Mouse (Mus musculus) heart, adult 9 months (tissue): ENCODE measurements at regions not wholly inside any gene's neighbourhood (a gene's known extent, or its start where the extent isn't known, plus 50 kb on each side); places are given as distances from the start of the nearest gene placed in this dataset.

Source experiments
- DNase-seq, 2 experiments: peaks; one replicate each; pipeline ENCODE4 v3.0.0; 2022; ENCODE audit warnings: low spot score in 2 of 2

DNA sequence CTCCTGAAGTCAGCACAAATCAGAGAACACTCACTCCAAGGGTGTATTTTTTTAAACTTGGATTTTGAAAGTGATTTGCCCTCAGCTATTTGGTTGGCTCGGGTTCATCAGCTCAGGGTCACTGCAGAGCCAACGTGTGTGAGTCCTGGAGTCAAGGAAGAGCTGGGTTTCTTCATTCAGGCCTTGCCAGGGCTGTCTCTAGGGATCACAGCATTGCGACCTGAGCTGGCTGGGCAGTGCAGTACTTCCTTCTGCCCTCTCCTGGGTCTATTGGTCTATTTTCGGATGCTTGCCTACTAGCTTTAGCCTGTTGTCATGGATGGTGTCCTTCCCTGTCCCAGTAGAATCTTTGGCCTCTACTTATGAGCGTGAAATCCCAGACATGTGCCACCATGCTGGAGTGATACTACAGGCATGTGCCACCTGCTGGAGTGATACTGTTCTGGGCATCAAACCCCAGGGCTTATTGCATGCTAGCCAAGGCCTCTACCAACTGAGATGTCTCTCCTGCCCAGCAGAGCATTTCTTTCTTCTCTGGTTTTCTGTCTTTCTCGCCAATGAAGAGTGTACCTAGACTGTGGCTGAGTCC is 211.7 kb upstream of the Rbfox1 start:
- no peak for DNase-seq

DNA sequence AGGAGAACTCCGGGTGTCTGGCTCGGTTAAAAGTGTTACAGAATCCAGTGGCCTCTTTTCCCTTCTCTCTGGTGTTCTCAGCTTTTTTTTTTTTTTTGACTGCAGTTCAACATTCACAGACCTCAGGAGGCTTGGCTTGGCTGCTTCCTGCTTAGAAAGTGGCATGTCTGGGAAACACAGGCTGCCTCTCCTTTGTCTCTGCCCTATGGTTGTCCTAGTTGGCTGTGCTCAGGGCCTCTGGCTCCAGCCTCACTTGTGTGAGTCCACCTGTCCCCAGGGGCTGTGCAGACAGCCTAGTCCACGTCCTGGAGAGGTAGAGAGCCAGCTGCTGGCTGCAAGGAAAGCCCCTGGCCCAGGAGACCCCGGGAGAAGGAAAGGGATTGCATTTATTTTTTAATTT is 212.3 kb upstream of the Rbfox1 start:
- no peak for DNase-seq

DNA sequence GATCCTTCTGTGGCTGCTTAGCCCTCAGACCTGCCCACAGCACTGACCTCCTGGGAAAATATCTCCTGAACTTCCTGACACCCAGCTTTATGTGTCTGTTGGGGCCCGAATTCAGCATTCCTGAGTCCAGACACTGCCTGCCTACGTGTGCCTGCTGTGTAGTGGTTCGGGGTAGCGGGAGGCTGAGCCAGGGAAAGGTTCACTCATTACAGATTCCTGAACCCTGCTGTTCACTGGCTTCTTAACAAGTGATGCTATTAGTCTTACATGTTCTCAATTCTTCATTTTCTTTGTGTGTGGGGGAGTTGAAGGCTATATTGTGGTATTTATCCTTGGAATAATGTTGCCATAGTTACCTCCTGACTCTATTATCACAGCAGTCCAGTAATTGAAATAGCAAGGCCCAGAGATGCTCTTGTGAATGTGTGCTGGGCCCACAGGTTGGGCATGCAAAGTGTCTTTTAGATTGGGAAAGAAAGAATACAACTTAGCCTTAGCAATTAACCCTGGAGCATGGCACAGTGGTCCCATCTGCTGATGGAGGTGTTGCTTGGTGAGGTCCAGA is 216.7 kb upstream of the Rbfox1 start:
- DNase-seq, result no peak

DNA sequence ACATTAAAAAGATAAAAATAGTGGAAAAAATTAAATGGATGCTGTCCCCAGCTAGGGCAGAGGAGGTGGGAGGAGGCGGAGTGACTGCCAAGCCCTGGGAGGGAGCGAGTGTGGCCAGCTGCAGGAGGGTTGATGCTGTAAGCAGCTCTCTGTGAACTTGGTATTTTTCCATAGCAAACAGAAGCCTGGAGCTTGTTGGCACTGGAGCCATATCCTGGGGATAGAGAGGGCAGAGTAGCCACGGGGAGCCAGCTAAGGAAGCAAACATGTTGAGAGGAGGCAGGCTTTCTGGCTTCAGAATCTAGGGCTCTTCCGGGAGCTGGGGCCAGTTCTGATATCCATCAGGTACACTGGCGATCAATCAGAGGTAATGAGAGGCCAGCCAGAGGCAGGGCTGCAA is 223.2 kb upstream of the Rbfox1 start:
- DNase-seq, result no peak

DNA sequence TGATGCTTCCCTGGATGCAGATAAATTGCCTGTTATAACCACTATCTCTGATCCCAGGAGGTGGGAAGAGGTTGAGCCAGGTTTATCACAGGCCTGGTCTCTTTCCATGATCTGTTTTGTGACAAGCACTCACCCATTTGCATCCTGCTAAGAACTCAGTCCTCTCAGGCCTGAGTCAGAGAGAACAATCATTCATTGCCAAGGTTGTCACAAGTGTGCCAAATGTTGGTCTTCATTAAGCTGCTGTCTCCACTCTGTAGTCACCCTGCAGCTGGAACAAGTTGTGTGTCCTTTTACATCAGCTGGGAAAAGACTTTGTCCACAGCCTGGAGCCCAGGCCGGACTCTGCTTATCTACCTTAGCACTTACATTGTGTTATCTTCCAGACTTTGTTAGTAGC is 233.6 kb upstream of the Rbfox1 start:
- DNase-seq, result no peak

DNA sequence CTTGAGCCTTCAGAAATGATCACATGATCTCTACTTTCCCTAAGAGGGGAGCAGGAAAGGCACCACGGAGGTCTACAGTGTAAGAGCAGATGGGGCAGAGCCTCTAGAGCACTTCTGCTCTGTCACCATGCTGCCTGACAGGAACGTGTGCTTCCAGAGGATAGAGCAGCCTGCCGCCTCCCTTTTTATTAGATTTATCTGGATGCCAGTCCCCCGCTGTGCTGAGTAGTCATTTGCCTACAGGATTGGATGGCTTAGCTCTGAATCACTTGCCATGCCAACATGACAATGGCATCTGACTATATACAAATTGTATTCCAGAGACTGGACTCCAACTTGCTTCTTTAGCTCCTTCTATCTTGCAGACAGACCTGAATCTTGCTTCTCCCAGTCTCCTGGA is 234.2 kb upstream of the Rbfox1 start:
- DNase-seq, result no peak

DNA sequence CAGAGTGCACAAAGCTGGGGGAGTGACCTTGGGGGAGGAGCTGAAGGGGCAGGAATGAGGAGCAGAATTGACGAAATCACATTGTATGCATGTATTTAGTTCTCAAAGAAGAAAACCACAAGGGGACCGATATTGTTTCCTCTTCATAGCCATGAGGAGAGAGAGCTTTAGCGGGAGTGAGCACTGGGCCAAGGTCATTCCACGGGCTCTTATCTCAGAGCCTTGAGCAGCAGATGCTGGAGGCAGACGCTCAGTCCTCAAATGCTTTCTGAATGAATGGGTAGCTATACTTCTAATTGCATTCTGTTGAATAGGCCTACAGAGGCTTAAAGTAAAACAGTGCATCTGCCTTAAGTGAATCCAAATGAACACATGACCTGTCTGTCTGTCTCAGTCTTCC is 245.2 kb upstream of the Rbfox1 start:
- DNase-seq, result no peak

DNA sequence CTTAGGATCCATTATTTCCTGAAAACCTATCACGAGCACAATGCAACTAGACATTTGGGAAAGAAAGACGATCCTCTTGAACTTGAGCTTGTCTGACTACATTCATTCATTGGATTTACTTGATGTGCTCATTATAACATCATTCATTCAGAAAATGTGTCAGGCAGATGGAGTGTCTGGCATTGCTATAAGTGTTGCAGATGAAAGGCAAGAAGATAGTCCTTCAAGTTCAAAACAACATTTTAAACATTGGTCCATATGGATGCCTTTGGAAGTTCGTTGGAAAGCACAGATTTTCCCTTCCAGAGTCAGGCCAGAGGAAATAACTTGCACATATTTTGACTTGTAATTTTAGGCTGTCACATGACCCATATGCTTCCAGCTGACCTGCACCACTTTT is 255.2 kb upstream of the Rbfox1 start:
- DNase-seq, result no peak

DNA sequence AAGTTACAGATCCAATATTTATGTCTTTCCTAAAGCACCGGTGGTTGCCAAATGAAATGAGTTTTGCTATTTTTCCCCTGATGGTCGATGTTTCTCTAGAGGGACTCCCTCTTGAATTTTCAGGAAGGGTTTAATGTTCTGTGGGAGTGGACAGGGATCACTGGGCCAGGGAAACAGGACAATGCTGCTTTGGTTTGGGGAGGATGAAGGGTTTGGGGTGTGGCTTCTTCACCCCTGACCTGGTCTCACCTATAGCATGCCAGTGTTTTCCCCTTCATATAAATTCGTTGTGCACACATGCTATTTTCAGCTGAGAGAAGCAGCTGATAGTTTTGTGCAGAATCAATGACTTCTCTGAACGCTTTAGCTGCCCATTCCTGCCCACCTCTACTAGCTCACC is 257.2 kb upstream of the Rbfox1 start:
- no peak for DNase-seq

DNA sequence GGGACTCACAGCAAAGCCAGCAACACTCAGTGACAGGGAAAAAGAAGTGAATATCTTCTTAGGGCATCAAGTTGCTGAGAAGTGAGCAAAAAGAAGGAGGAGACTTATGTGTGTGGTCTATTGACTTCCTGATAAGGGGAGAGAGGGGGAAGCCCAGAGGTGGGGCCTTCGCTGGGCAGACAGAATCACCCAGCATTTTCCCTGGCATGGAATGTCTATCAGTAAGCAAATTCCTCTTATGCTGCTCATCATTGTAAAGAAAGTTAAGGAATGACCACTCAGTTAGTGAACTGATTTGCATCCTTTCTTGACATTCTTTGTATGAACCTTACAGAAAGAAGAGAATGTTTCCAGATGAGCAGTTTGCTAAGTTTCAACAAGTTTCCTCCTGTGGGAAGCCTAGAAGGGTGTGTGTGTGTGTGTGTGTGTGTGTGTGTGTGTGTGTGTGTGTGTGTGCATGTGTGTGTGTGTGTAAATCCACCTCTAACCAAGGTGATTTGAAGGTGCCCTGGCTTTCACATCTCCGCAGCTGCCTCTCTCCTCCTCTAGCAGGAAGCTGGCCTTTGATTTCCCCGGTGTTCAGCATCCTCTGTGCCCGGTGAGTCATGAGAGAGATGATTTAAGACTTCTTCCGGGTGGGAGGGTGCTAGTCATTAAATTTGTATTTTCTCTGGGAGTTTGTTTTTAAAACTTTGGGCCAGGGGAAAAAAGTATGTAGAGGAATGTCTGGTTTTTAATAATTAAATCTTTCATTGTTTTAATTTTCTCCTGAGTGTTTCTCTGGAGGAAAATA is 257.8 kb upstream of the Rbfox1 start:
- DNase-seq, result no peak

DNA sequence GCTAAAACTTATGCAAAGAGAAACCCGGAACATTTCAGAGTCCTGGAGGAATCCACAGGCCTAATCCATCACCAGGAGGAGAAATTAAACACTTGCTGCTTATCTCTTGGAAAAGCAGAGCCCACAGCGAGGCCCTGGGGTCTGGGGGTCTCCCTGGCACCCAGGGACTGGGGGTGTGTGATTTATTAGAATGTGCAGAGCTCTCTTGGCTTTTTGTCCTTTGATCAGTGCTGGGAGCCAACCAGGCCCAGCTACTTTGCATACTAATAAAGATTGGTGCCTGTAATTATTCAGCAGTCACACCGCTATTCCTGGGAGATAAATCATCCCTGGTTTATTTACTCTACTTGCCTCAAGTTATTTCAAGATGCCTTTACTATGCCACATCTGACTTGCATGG is 260.0 kb upstream of the Rbfox1 start:
- no peak for DNase-seq

DNA sequence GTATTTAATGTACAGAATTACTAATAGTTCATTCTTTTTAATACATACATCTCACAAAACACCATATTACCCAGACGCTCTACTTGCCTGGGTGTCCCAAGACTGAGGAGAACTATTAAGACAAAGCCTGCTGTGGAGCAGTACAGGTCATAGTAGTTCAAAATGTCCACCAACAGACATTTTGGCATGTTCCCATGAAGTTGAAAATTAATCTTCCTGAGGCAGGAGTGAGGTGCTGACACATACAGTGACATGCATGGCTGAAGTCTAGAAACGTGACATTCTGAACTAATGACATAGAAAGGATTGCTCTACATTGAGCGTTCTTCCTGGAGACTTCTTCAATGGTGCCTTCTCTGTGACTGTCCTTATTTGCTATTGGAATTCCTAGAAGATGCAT is 264.6 kb upstream of the Rbfox1 start:
- DNase-seq, result no peak

DNA sequence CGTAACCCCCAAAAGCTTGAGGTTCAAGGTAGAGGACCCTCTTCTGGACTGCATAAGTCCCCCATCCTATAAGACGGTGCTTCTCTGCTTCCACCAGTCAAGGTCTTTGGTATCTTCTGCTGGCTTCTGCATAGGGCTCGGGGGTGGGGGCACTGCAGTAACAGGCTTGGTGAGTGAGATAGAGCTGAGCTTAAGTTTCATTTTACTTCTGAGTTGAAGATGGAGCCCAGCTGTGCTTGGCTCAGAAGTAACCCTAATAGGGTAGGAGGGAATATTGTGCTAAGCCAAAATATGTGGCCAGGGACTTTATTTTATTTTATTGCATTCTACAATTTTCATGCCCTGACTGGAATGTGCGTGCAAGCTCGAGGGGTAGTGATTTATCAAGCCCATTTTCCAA is 268.8 kb upstream of the Rbfox1 start:
- DNase-seq, result no peak

DNA sequence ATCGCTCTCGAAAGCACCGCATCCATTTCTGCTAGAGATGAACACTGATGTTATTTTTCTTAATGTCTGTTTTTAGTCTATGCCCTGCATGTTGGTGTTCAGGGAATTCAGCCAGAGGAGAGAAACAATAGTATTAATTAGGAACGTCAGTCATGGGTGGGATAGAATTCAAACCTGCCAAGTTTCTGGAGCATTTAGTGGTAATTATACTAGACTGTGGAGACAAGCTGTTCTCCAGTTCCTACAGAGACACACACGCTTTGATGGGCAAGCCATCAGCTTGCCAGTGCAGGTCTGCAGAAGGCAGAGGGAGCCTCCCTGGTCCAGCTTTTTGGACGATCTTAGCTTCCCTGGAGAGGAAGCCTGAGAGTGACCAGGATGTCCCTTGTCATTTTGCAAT is 289.8 kb upstream of the Rbfox1 start:
- no peak for DNase-seq

DNA sequence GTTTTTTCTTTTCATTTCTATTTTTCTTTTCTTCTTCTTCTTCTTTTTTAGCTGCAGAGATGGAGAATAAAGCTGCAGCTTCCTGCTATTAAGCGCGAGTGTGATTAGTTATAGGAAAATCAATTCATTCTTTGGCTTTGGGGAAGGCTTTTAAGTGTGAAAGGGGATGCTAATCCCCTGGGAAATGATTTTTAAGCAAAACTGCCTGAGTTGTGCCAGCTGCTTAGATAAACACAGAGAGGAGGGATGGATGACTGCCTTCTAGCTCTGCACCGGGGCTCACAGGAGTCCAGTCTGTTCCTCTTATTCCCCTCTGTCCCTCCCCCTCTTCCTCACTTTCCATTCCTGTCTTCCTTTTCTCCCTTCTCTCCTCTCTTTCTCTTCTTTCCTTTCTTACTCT is 306.8 kb upstream of the Rbfox1 start:
- no peak for DNase-seq

DNA sequence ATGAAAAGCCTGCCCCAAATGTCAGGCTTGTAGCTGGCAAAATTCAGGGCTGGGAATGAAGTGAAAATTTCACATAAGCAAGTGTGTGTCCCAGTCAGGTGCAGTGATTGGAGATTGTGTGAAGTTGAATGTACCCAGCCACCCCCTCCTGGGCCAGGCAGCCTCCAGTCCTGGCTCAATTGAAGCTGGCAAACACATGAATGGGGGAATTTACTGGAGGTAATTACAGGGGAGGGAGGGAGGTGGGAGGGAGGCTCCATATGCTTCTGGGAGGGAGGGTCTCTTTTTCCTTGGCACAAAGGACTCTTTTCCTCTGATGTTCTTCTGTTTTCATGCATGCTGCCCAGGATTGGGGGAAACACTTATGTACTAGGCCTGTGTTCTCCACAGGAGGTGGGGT is 312.4 kb upstream of the Rbfox1 start:
- DNase-seq, result no peak

DNA sequence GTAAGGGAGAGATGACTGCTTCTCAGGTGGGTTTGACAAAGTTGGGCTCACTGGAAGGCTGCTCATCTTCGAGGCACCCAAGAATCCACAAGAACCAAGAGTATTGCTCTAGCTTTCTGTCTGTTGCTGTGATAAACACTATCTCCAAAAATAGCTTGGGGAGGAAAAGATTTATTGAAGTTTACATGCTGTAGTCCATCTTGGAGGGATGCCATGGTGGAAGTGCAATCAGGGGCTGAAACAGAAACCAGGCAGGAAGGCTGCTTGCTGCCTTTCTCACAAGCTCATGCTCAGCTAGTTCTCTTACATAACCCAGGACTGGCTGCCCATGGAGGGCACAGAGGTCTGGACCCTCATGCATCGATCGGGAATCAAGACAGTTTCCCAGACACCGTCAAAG is 314.5 kb upstream of the Rbfox1 start:
- DNase-seq, result no peak

DNA sequence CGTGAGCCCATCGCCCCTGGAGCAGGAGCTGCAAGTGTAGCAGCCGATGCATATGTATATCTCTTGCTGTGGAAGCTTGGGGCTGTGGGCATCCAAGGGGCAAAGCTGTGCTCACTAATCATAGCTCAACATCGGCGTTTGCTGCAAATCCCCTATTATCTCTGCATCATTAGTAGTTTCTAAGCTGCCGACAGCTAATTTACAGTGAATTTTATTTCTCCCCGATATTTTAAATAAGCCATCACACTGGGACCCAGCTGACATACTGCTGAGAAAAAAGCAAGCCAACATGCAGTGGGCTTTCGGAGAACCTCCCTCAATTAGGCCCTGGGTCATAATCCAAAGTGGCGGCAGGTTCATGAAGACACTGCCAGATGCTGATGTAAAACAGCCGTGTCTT is 313.3 kb upstream of the Eef2kmt start:
- no peak for DNase-seq

DNA sequence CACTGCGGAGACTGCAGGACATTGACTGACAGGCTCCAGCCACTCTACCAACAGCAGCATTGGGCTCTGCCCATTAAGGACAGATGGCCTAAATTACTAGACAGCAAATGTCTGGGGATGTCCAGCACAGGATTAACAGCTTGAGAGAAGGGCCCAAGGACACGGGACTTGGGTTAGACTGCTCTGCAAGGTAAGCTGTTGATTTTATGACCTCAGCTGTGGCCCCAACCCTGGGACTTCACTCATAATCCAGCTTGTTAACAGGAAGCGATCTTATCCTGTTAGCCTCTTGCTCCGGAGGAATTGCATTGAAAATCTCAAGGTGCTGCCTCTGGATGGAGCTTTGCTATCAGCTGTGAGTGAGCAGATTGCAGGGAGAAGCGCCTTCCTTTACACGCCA is 293.2 kb upstream of the Eef2kmt start:
- no peak for DNase-seq

DNA sequence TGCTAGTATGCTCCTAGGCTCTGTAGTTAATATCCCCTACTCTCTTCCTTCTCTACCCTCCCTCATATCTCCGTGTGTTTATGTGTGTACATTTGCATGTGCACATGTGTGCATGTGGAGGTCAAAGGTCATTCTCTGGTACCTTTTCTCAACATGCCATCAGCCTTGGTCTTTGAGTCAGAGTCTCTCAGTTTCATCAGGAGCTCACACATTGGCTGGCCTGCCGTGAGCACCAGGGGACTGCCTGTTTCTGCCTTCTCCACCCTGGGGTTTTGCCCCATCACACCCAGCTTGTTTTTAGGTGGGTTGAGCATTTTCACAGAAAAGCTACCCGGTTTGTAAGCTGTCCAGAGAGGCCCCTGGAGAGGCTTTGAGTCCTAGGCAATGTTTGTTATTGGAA is 292.8 kb upstream of the Eef2kmt start:
- no peak for DNase-seq

DNA sequence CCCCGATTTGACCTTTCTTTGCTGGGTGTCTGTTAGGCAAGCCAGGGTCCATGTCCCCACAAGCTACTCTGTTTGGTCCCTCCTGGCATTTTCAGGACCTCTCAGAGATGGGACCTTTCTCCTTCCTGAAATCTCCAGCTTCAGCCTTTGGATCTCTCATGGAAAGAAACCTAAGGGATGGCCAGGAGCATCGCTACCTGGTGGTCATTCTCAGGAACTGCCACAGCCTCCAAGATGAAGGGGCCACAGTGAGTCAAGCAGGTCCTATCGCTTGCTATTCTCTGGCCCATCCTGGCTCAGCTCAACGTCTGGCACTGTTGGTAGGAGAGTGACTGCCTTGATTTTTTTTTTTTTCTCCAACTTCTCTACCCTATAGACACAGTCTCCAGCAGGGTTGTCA is 291.0 kb upstream of the Eef2kmt start:
- DNase-seq, result no peak

DNA sequence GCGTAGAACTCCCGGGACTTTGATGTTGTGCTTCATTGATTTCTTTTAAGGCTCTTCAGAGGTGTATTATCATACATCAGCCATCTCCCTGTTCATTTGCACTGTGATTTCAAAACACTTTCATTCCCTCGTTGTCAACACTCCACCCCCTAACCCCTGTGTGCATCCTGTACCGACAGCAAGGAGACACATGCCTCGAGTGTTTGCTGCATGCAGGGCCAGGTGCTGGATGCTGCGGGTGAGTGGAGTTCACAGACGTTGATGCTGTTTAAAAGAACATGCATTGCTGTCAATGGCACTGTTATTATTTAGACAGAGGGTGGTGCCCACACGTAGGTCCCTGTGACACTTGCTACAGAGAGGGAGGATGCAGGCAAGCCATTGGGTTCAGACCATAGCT is 290.0 kb upstream of the Eef2kmt start:
- no peak for DNase-seq

DNA sequence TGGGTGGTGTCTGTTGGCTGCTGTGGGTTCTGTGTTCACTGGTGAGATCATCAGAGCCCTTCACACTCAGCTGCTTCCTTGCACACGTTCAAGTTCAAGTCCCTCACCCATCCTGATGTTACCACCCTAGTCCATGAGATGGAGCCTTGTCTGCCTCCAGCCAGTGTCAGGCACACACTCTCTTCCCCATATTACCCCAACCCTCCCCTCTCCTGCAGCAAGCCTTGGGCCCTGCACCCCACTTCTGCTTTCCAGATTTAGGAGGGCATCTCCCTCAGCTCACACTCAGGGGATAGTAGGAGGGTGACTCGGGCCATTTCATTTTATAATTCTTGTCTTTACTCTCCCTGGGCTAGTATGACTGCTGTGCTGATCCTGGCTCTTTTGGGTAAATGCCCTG is 288.7 kb upstream of the Eef2kmt start:
- no peak for DNase-seq
